Mouse (Mus musculus) cortical plate, adult 2 months (tissue): ENCODE results near the gene Vmn2r29.

Source experiments
- CTCF ChIP-seq: fragments of 200-500 bp; IDR thresholded peaks from 2 replicates; pipeline ENCODE4 v1.5.1; 2011; ENCODE audit warnings: mild to moderate bottlenecking, control low read depth, low read length; ENCODE audit not compliant: insufficient read depth; ENCODE audit errors: extremely low read depth
- POLR2A ChIP-seq: fragments of 200-500 bp; IDR thresholded peaks from 2 replicates; pipeline ENCODE4 v1.6.1; 2011; ENCODE audit warnings: mild to moderate bottlenecking, low read length, control low read depth; ENCODE audit not compliant: insufficient read depth; ENCODE audit errors: extremely low read depth

GRCm38 (mm10) chr7:7281383-7281782 is 34.3 kb upstream of the Vmn2r29 start:
- TF ChIP-seq CTCF = no peak
- TF ChIP-seq POLR2A = no peak
